Mouse (Mus musculus) adrenal gland, postnatal 14 days (tissue): ENCODE measurements around the gene Kif1bp. TPM values are rescaled to one million over a fixed set of nuclear protein-coding genes. Genes with fewer than 3 reads are reported as not detected.
A peak's percentile ranks its signal among the peaks of the same experiment; 100 is the strongest.

Experiments used
- DNase-seq: peaks from one replicate; pipeline ENCODE4 v3.0.0; 2021; ENCODE audit warnings: mixed read lengths
- total RNA-seq: library from RNA; stranded (reverse); gene quantifications from 2 replicates; pipeline ENCODE4 v1.2.3, GENCODE M21; 2021

The Kif1bp gene
- total RNA-seq, 1 experiment from 2014 or later, result 34.8 TPM

DNA sequence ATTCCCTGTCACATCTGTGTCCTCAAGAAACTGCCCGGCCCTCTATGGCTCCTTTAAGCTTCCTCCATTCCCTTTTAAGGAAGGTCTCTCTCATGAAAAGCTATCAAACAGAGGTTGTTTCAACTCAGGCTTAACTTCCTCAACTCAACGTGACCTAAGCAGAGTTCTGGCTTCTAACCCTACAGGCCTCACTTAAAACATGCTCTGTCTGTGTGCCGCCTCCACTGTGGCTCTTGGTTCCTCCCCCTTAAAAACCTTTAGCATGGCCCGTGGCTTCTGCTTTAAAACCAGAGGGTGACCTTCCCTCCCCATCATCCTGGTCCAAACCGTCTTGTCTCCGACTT, 21.7 kb downstream of the Kif1bp start:
- DNase-seq, result no peak

DNA sequence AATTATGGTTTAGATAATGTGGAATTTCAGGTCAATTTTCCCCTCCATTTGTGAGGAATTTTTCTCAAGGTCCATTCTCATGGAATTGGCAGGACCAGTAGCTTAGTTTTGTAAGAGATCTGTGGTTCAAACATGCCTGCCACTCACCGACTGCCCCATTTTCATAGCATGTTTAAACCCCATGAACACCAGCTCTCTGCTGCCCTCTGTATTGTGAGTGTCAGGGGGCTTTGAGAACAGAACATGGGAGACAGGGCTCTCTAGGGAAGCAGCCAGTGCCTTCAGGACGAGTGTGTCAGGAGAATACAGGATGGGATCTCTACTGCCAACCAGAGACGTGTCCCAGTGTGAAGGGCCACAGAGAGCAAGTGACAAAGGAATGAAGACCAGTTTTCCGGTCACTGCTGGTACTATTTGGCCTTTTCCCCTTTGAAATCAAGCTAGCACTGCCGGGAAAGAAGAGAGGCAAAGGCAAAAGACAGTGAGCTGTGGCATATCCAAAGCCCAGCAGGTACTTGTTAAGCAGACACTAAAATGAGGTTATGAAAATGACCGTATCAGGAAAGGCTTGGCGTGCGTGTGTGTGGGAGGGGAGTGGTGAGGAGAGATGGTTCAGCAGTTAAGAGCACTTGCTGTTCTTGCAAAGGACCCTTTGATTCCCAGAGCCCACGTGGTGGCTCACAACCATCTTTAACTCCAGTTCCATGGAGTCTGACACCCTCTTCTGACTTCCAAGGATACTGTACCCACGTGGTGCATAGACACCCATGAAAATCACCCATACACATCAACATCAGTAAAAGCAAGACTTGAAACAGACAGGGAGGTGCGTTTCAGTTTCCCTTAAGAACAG, 22.3 kb downstream of the Kif1bp start:
- DNase-seq, result no peak

DNA sequence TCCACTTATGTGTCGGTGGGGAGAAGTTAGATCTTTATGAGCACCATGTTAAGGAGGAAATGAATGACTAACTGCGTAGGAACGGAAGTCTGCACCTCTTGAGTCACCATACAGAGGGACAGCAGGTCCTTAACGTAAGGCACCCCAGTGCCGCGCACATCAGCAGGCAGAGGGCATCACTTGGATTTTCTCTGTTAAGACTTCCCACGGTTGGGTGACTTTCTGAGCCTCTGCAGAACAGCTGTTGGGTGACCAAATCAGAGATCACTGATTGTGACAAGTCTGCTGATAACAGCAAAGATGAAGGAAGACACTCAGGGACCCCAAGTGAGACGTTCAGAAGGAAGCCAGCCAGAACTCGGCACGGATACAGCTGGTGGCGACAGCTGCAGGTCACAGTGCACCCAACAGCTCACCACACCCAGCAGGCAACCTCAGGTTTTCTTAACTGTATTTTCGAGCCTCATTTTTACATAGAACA, 24.6 kb downstream of the Kif1bp start:
- DNase-seq, result no peak

DNA sequence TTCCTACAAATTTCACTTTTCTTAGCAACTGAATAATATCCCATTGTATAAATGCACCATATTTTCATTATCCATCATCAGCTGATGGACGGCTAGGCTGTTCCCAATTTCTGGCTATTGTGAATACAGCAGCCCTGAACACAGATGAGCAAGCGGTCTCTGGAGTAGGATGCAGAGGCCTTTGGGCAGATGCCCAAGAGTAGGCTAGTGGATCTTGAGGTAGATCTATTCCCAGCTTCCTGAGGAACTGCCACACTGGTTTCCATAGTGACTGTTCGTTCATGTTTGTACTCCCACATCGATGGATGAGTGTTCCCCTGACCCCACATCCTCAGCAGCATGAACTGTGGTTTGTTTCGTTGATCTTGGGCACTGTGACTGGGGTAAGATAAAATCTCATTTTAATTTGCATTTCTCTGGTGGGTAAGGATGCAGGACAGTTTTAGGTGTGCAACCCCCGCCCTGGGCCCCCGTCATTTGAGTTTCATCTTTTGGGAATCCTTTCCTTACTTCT, 27.4 kb downstream of the Kif1bp start:
- DNase-seq, result no peak

DNA sequence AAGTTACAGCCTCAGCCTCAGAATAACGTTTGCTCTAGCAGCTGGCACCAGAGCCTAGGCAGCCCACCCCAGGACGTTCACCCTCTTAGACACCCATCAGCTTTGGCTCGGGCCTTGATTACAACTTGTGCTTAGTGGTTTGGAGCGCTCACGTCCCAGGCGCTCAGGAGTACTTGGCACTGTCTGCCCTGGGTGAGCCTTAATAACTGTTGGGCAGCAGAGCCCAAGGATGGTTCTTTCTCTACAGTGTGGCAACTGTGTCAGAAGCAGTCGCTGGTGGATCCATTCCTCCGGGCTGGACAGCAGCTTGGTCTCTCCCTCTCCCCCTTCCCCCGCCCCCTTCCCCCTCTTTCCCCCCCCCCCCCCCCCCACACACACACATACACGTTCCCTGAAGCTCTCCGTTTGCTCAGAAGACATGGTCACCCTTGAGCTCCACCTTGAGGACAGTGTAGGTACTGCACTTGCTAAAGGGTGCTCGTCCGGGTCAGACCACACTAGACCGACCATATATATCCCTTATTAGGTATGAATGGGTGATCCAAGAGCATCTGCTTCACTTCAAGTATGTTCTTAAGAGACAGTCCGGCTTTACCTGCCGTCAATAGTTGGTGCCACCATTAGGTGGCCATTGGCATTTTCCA, 28.6 kb downstream of the Kif1bp start:
- peak; percentile 80 for DNase-seq

DNA sequence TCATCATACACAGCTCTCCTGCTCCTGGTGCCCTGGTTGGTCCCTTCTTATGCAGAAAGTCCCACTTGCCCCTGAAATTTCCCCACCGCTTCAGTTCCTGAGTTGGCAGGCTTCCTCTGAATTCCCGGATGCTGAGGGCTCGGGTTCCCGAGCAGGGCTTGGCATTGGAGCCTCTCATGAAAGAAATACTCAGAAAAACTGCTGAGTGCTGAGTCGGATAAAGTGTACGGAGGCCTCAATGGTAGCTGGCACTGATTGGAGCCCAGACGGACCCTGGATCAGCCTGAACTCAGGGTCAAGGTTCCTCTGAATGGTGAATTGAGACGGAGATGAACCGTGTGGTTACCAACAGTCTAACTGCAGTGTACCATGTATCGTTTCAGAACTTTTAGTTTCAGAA, 31.8 kb downstream of the Kif1bp start:
- DNase-seq, result peak; percentile 30

- DNase-seq, result no peak
Measured at GRCm38 (mm10) chr10:62545759-62546158, 32.5 kb downstream of the Kif1bp start.

DNA sequence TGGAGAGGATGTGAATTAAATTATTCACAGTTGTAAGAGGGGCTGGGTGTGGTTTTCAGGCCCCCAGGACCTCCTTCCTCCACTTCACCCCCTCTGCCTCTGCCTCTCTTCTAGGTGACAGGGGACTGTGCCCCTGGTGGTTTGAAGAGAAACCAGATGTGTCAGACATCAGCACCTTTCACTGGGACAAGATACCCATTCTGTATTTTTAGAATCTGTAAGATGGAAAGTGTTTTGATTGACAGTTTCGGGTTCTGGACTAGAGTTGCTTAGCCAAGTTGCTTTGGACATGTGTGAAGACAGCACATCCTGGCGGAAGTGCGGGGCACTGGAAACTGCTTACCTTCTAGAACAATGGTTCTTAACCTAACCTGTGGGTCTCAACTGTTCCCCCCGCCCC, 33.9 kb downstream of the Kif1bp start:
- no peak for DNase-seq

- DNase-seq, result peak; percentile 39
Measured at GRCm38 (mm10) chr10:62543399-62543808, 34.9 kb downstream of the Kif1bp start.

DNA sequence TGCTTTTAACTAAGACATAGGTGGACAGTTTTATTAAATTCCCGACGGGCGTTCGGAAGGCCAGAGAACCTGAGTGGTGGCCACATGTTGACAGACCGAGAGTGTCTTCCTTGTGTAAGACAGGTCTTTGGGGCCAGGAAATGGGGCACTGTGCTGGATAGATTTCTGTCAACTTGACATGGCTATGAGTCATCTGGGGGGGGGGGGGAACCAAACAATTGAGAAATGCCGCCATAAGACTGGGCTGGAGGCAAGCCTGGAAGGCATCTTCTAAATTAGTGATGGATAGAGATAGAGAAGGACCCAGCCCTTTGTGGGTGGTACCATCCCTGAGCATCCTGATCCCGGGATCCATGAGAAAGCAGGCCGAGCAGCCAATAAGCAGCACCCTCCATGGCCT, 35.3 kb downstream of the Kif1bp start:
- DNase-seq, result no peak

DNA sequence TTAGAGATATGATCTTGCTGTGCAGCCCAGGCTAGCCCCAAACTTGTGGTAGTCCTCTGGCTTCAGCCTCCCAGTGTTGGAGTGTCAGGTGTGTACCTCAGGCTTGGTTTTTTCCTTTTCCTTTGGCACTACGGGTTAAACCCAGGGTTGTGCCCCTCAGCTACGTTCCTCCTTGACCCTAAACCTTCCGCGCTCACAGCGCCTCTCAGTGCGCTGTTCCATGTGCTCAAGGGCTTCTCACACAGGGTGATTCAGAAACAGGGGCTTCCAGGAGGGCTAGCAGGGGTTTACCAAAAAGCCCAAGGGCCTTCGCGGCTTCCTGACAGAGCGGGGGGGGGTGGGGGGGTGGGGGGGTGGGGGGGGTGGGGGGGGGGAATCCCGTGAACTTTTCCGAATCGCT, 35.8 kb downstream of the Kif1bp start:
- no peak for DNase-seq

DNA sequence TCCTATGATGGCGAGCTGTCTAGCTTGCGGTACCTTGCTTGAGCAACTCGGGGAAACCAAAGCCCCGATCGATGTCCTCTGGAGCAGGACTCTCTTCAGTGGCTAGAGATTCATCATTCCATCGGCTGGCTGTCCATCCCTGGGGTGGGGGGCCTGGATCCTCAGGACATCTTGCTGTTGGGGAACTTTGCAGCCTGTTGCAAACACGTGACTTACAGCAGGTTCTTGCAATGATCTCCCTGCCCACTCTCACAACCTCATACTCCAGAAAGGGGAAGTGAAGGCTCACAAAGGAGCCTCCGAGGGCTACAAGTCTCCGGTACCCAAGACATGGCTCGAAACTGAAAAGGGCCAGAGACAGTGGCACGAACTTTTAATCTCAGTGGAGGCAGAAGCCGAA, 36.8 kb downstream of the Kif1bp start:
- DNase-seq, result no peak

DNA sequence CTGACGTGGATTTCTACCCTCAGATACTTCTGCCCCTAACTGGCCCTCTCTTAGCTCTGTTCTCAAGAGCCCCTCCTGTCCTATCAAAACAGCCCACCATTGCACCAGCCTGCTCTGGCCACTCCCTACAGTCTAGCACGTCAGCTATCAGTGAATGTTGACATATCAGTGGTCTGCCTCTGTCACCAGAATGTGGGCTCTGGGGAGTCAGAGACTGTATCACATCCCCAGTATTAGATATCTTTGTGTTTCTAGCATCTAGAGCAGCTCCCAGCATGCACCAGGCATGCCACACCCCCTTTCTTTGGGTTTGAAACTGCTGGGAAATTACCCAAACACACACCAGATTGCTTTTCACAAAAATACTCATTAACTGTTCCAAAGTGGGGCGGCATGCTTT, 37.5 kb downstream of the Kif1bp start:
- no peak for DNase-seq

GRCm38 (mm10) chr10:62534509-62534908, 43.7 kb downstream of the Kif1bp start:
- DNase-seq, result no peak

DNA sequence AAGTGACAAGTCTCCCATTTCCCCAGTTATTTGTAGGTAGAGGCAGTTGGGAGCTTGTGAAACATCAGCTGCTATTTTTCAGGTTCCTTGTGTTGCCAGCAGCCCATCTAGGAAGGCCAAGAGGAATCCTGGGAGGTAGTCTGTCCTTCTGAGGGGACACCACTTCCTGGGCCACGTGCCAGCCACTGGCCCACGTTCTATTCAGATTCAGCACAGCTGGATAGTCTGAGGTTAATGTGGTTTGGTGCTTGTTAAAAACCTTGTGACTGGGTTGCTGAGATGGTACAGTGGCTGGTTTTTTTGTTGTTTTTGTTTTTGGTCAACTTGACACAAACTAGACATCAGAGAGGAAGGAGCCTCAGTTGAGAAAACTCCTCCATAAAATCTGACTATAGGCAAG, 45.4 kb downstream of the Kif1bp start:
- no peak for DNase-seq

- peak; percentile 77 for DNase-seq
Measured at GRCm38 (mm10) chr10:62530183-62530582, 48.1 kb downstream of the Kif1bp start.

DNA sequence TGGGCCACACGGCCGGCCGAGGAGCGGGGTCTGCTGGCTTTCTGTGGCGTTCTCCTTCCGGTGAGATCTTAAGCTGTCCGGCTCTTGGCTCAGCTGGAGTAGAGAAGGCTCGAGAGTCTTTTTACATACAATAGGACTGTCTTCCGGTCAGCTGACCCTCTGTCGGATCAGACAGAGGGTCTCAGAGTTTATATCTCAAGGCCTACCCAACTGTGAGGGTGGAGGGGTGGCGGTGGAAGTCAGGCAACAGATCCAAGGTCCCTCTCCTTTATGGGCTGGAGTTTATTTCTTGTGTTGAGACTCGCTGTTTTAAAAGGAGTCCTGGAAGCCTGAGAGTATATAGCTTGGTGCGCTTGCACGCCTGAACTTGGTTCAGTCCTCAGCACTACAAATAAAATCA, 50.9 kb downstream of the Kif1bp start, which contains the start of gene Srgn:
Gene Srgn (minus strand): TSS at position 101 of the 400 bp plus-strand sequence.
- DNase-seq, result no peak

- DNase-seq, result no peak
Measured at GRCm38 (mm10) chr10:62522346-62522950, 55.8 kb downstream of the Kif1bp start.

DNA sequence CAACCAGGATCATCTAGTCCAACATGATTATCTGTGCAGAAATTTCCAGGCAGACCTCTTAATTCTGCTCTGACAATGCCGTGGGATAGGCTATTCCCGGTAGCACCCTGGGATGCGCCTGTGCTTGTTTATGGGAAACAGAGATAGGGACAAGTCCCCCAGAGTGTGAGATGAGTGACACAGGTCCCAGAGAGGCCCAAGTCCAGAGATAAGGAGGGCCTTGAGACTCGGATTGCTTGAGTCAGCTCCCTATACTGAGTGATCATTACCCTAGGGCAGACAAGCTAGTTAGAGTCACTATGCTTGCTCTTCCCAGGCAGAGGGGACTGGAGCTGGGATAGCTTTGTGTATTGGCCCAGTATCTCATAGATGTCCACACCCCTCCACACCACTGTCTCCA, 56.5 kb downstream of the Kif1bp start:
- no peak for DNase-seq

DNA sequence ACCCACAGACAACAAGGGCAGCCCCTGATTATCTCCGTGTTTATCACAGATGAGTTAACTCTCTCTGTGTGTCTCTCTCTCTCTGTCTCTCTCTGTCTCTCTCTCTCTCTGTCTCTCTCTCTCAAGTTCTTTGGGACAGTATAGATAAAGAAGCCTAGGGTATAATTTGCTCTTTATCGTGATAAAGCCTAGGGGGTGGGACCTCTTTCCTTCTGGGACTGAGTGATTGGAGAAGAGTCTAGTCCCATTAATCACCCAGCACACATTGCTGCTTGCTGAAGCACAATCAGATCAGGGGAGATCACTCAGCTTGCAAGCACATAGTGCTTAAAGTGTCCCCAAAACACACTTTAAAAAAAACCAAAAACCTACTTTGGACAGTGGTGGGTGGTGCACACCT, 57.3 kb downstream of the Kif1bp start:
- DNase-seq, result no peak

DNA sequence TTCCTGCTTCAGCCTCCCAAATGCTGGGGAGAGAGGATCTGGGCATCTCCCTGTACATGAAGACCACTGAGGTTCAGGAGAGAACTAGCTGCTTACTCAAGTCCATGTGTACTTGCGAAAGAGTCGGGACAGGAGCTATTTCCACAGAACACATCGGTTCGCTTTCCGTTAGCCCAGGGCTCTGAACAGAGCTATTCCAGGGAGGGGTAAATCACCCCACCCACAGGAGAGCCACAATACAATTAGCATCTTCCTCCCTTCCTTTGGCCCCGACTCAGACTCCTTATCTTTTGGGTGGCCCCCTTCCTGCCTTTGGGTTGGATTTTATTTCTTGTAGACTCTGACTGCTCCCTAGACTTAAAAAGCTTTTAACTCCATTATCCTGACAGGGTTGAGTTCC, 60.7 kb downstream of the Kif1bp start:
- DNase-seq, result no peak

DNA sequence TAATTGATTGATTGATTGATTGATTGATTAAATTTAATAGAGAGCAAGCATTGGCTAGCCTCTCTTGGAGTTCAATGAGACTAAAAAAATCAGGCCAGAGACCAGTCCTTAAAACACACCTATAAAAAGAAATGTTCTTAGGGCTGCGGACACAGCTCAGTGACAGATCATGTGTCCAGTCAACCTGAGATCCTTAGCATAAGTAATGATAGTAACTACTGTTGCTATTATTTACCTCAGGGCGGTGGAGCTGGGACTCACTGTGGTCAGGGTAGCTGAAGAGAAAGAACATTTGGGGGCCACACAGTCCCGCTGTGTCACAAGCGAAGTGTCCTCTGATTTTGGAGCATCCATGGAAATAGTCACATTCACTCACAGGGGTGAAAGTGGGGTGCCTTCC, 65.4 kb downstream of the Kif1bp start:
- DNase-seq, result no peak

DNA sequence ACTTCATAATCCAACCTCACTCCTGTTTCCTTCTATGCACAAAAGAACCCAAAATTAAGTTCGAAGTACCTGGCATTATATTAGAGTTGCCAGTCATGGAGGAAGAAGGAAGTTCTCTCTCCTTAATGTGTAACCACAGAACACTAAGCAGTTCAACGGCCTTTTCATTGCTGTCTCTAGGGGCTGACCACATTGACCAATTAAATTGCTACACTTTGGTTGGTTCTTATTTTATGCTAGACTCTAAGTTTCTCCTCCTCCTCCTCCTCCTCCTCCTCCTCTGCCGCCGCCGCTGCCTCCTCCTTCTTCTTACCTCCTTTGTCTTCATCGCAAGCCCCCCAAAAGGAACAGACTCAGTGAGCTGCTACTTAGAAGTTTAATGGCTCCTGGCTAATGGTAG, 66.7 kb downstream of the Kif1bp start:
- DNase-seq, result no peak
